Mouse (Mus musculus) forebrain, embryonic 11.5 days (tissue): ENCODE data around the gene Pde4d. TPM values are rescaled to one million over a fixed set of nuclear protein-coding genes. Genes with fewer than 3 reads are reported as not detected.

Experiments used
- ATAC-seq: fragments of 200-750 bp; cut with Nextera tagmentation; replicated peaks from 2 replicates; pipeline ENCODE4 v1.8.0; 2017; ENCODE audit warnings: moderate TSS enrichment; ENCODE audit not compliant: low FRiP score
- DNase-seq: peaks from one replicate; pipeline ENCODE4 v3.0.0-alpha.2; 2017; ENCODE audit warnings: low spot score
- H3K27ac ChIP-seq: fragments of 300-500 bp; sonication (generic); 2 replicates; pipeline ENCODE4 v1.5.1; 2014; ENCODE audit warnings: low read depth, low read length
- H3K27me3 ChIP-seq: fragments of 300-500 bp; sonication (generic); 2 replicates; pipeline ENCODE4 v1.6.1; 2014; ENCODE audit warnings: mild to moderate bottlenecking, low read length, mixed read lengths; ENCODE audit not compliant: control insufficient read depth, insufficient read depth
- H3K36me3 ChIP-seq: fragments of 300-500 bp; sonication (generic); 2 replicates; pipeline ENCODE4 v1.6.1; 2014; ENCODE audit warnings: mild to moderate bottlenecking, low read length, moderate library complexity, mixed read lengths; ENCODE audit not compliant: control insufficient read depth, insufficient read depth
- H3K4me1 ChIP-seq: fragments of 300-500 bp; sonication (generic); replicated peaks from 2 replicates; pipeline ENCODE4 v1.6.1; 2014; ENCODE audit warnings: low read length, mixed read lengths; ENCODE audit not compliant: control insufficient read depth, insufficient read depth
- H3K4me2 ChIP-seq: fragments of 300-500 bp; sonication (generic); 2 replicates; pipeline ENCODE4 v1.6.1; 2014; ENCODE audit warnings: low read depth, mild to moderate bottlenecking, low read length, moderate library complexity, mixed read lengths; ENCODE audit not compliant: severe bottlenecking
- H3K4me3 ChIP-seq: fragments of 300-500 bp; sonication (generic); 2 replicates; pipeline ENCODE4 v1.5.1; 2014; ENCODE audit warnings: low read depth, low read length
- H3K9ac ChIP-seq: fragments of 300-500 bp; sonication (generic); 2 replicates; pipeline ENCODE4 v1.6.1; 2014; ENCODE audit warnings: low read length
- H3K9me3 ChIP-seq: fragments of 300-500 bp; sonication (generic); 2 replicates; pipeline ENCODE4 v1.6.1; 2016; ENCODE audit warnings: low read length, mixed read lengths; ENCODE audit not compliant: control insufficient read depth
- WGBS: fragments of 180-500 bp; shearing (Covaris S2); extraction: QIAGEN DNeasy Blood & Tissue Kit; methylation state at CpG from one replicate; pipeline ENCODE4 v1.1.7; 2014; 5-methylcytosine and 5-hydroxymethylcytosine counted together
- polyA plus RNA-seq: library from polyadenylated mRNA; unstranded; fragments of >200 nt; fragmentation: Nextera tagmentation; extraction: Ambion mirVana; gene quantifications from 2 replicates; pipeline ENCODE4 v1.2.1, GENCODE M21; 2014

The Pde4d gene
- polyA plus RNA-seq, 1 experiment from 2014 or later, result 11.9 TPM

DNA sequence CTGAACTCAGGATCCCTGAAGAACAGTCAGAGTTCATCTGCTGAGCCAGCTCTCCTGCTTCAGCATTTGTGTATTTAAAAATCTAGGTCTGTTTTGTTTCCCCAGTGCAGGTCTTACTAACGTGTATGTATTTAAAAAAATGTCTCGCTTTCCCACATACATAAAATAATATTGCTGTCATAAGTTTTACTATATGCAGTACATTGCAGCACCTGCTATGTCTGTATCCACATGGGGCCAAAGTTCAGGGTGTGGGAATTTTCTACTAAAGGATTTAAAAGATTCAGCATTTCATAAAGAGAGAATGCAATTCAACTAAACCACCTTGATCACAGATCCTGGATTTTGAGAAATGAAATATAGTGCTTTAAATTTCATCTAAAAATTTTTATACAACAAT, 646.9 kb downstream of the Pde4d start:
- no peaks in the 10 kb centered on the region for H3K27me3 ChIP-seq
- H3K9me3 ChIP-seq, result no peaks in the 10 kb centered on the region
- H3K9ac ChIP-seq, result no peak overlapping the region
- H3K36me3 ChIP-seq, result no peaks in the 10 kb centered on the region
- no peak overlapping the region for H3K4me3 ChIP-seq
- no peak for ATAC-seq
- DNase-seq, result no peak
- H3K4me2 ChIP-seq, result no peak overlapping the region
- H3K4me1 ChIP-seq, result no peaks in the 10 kb centered on the region
- WGBS, result 84% methylated on average over 2 of the region's 2 CpGs
- H3K27ac ChIP-seq, result no peak overlapping the region

DNA sequence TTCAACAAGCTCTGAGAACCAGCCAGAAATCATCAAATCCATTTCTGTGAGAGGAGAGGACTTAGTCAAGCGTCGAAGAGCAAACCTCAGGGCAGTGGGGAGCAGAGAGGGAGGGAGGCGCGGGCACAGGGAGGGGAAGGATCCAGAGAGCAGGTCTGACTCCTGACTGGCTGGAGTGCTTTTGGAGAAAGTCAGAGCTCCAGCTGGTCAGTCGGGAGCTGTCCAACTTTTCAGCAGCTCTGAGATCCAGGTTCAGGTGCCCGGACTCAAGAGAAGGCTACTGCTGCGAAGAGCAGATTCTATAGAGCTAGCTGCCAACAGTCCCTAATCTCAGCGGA, 666.2 kb downstream of the Pde4d start:
- Histone ChIP-seq H3K27me3 (no peaks in the 10 kb centered on the region; the same call in 1 of the 2 replicates), H3K27ac (no peak overlapping the region), H3K9me3 (no peaks in the 10 kb centered on the region), H3K9ac (no peak overlapping the region; the same call in 1 of the 2 replicates), H3K4me3 (peak overlapping the region; percentile 53), H3K4me2 (peak overlapping the region; percentile 99), H3K36me3 (no peaks in the 10 kb centered on the region), H3K4me1 (0 out of 2 replicates have a peak, but pooled peaks cover 4% of the 10 kb centered on the region)
- ATAC-seq (peak; percentile 48; the same call in 1 of the 2 replicates), DNase-seq (peak; percentile 76)
- WGBS, result under 1% methylated on average over 8 of the region's 8 CpGs

DNA sequence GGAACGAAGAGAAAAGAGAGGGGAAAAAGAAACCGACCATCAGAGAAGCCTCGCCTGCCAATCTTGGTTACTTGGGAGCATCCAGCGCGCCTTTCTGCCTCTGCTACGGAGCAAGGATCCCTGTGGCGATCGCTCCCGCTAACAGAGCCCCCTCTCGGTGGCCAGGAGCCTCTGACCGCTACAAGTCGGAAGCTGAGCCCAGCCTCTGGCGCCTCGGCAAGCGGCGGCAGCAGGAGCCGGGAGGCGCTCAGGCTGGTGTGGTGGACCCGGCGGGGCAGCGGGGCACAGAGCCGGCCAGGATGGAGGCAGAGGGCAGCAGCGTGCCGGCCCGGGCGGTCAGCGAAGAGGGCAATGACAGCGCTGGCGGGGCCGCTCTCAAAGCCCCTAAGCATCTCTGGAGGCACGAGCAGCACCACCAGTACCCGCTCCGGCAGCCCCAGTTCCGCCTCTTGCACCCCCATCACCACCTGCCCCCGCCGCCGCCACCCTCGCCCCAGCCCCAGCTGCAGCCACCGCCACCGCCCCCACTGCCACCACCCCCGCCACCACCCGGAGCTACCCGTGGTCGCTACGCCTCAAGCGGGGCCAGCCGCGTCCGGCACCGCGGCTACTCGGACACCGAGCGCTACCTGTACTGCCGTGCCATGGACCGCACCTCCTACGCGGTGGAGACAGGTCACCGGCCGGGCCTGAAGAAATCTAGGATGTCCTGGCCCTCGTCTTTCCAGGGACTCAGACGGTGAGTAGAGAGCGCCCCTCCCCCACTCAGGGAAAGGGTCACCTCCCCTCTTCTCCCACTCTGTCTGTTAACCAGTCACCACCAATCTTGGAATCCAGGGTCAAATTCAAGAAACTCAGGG, 666.8 kb downstream of the Pde4d start:
- no peak overlapping the region for H3K27ac ChIP-seq
- peak; percentile 92 for ATAC-seq

DNA sequence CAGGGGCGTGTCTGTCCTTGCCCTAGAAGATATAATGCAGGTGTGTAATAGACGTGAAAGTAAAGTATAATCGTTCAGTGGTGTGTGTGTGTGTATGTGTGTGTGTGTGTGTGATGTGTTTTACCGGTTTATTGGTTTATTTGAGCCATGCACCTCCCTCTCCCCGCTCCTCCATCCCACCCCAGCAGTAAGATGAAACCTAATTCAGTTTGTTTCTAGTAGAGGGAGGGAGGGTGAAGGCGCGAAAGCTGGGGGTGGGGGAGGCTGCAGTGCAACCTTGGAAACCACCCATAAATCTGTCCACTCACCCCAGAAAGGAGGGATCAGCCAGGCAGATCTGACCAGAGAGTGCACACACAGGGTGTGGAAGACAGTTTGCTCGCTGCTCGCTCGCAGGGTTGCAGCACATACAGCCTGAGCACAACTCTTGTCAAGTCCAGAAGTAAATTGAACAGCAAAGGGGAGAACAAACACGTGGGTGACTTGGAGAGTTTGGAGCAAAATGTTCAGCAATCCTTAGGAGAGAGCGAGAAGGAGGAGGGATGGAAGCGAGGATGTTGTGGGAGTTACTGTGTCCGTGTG, 667.6 kb downstream of the Pde4d start:
- 8% methylated on average over 14 of the region's 14 CpGs for WGBS
- H3K4me1 ChIP-seq, result 0 out of 2 replicates have a peak, but pooled peaks cover 4% of the 10 kb centered on the region
- H3K27me3 ChIP-seq, result no peaks in the 10 kb centered on the region; the same call in 1 of the 2 replicates
- H3K27ac ChIP-seq, result no peak overlapping the region
- H3K9me3 ChIP-seq, result no peaks in the 10 kb centered on the region
- DNase-seq, result peak; percentile 51
- ATAC-seq, result peak; percentile 35
- H3K9ac ChIP-seq, result peak overlapping the region; percentile 49; the same call in 1 of the 2 replicates
- peak overlapping the region; percentile 99 for H3K4me2 ChIP-seq
- H3K4me3 ChIP-seq, result peak overlapping the region; percentile 53
- no peaks in the 10 kb centered on the region for H3K36me3 ChIP-seq

More for the DNA sequence above, 666.8 kb downstream of the Pde4d start:
- Histone ChIP-seq H3K27me3 (no peaks in the 10 kb centered on the region; the same call in 1 of the 2 replicates), H3K36me3 (no peaks in the 10 kb centered on the region), H3K4me1 (0 out of 2 replicates have a peak, but pooled peaks cover 4% of the 10 kb centered on the region), H3K9ac (peak overlapping the region; percentile 49), H3K4me3 (peak overlapping the region; percentile 53), H3K9me3 (no peaks in the 10 kb centered on the region), H3K4me2 (peak overlapping the region; percentile 99)
- WGBS, result under 1% methylated on average over 48 of the region's 63 CpGs
- DNase-seq, result peak; percentile 81

DNA sequence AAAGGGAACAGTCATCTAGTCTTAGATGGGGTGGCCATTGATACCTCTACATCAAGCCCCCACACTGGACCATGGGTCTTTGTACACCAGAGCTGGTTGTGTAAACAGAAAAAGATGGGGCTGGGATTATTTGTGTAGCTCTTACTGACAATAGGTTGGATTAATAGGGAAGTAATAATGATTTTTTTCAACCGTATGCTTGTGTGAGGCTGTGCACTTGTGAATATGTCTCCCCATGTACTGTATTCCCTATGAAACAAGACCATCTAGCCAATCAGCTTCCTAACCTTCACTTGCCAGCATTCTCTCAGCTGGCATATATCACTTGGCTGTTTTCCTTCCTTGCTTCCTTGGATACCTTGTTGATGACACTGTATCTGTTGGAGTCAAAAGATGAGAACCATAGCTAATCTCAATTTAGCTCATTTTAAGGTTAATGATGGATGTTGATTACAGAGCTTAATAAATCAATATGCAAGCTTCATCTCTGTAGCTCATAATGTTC, 668.6 kb downstream of the Pde4d start:
- no peak overlapping the region for H3K4me3 ChIP-seq

DNA sequence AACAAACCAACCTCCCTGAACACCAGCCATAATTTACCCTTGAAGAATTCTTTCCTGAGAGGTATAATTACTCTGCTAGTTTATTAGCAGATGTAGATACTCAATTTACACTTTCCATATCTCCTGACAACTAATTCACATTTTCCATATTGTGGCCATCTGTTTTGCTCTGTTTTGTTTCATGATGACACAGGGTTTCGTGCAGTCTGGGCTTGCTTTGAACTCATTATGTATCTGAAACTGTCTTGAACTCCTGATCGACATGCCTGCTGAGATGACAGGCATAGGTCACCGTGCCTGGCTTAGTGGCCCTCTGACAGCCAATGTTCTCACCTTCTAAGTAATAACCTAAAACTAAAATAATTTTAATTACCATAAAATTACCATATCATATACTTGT, 672.1 kb downstream of the Pde4d start:
- H3K27me3 ChIP-seq, result no peaks in the 10 kb centered on the region; the same call in 1 of the 2 replicates
- no peaks in the 10 kb centered on the region for H3K36me3 ChIP-seq
- DNase-seq, result no peak
- ATAC-seq, result no peak
- H3K9me3 ChIP-seq, result no peaks in the 10 kb centered on the region
- H3K27ac ChIP-seq, result no peak overlapping the region
- H3K4me2 ChIP-seq, result no peak overlapping the region
- no peak overlapping the region for H3K4me3 ChIP-seq
- WGBS, result 75% methylated on average over 3 of the region's 3 CpGs
- H3K9ac ChIP-seq, result no peak overlapping the region
- H3K4me1 ChIP-seq, result 0 out of 2 replicates have a peak, but pooled peaks cover 2% of the 10 kb centered on the region

More for the DNA sequence above, 668.6 kb downstream of the Pde4d start:
- H3K4me2 ChIP-seq, result no peak overlapping the region
- H3K27me3 ChIP-seq, result no peaks in the 10 kb centered on the region; the same call in 1 of the 2 replicates
- 0 out of 2 replicates have a peak, but pooled peaks cover 4% of the 10 kb centered on the region for H3K4me1 ChIP-seq
- 67% methylated on average over 1 of the region's 1 CpGs for WGBS
- ATAC-seq, result no peak
- no peak overlapping the region for H3K27ac ChIP-seq
- no peaks in the 10 kb centered on the region for H3K36me3 ChIP-seq
- no peak overlapping the region for H3K9ac ChIP-seq
- H3K9me3 ChIP-seq, result no peaks in the 10 kb centered on the region
- no peak for DNase-seq

DNA sequence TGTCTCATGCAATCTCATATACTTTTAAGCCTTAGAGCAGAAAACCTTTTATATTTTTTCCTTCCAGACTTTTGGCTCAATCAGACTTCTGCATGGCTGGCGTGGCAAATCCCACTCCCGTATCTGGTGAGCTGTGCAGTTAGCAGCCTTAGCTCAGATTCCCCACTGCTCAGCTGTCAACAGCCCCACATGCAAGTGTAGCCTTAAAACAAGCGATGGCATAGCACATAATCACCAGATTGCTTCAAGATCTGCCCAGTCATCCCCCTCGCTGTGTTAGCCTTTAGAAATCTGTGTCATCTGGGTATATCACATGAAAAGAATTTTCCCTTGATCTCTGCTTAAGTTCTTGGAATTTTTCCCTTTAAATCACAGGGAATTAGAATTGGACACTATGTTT, 686.7 kb downstream of the Pde4d start:
- Histone ChIP-seq H3K4me2 (no peak overlapping the region), H3K27me3 (no peaks in the 10 kb centered on the region), H3K9ac (no peak overlapping the region), H3K27ac (no peak overlapping the region), H3K36me3 (no peaks in the 10 kb centered on the region), H3K9me3 (no peaks in the 10 kb centered on the region), H3K4me3 (no peak overlapping the region), H3K4me1 (no peaks in the 10 kb centered on the region)
- DNase-seq, result no peak
- 72% methylated on average over 4 of the region's 4 CpGs for WGBS
- no peak for ATAC-seq

DNA sequence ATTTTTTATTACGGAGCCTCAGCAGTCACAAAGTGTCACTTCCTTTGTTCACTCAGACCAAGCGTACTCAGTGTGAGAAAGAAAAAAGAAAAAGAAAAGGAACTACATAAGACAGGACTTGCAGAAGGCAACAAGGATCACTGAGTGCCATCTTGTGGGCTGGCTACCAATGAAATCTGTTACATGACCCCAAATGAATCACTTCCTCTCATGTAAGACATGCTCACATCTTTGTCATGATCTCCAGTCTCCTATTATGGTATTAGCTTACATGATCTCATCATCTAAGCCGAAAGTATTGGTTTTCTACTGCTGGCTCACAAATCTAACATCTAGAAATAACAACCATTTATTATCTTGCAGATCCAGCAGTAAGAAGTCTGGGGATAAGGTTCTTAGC, 709.0 kb downstream of the Pde4d start:
- no peak for DNase-seq
- no peaks in the 10 kb centered on the region for H3K4me1 ChIP-seq
- H3K27me3 ChIP-seq, result no peaks in the 10 kb centered on the region
- no peak for ATAC-seq
- H3K9me3 ChIP-seq, result no peaks in the 10 kb centered on the region
- no peak overlapping the region for H3K9ac ChIP-seq
- H3K4me3 ChIP-seq, result no peak overlapping the region
- no peak overlapping the region for H3K27ac ChIP-seq
- 80% methylated on average over 3 of the region's 3 CpGs for WGBS
- no peaks in the 10 kb centered on the region for H3K36me3 ChIP-seq
- no peak overlapping the region for H3K4me2 ChIP-seq
